Mouse (Mus musculus): Measurements from ENCODE around the gene Crabp2. TPM values are rescaled to one million over a fixed set of nuclear protein-coding genes. Genes with fewer than 3 reads are reported as not detected.

Gene Crabp2
- total RNA-seq, 2 experiments from 2014 or later = not detected

DNA sequence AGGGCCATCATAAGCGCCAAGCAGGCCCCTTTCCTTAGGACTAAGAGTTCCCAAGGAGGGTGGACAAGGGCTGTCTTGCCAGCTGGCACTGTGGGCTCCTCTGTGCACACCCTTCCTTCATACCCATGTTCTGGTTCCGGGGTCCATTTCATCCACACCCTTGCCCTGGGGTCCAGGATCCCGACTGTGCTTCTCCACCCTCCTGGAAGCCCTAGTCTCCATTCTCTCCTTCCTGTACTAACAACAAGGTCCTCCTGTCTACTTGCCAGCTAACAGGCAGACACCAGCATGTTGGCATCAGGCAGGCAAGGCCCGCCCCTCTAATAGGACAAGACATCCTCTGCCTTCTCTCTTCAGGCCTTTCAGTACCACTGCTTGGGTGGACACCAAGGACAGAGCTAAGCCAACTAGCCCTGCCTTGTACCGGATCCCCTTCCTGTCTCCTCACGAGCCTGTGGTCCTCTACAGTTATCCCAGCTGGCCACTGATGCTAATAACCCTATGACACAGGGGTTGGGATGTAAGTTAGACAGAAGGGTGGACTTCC is 32.8 kb downstream of the Crabp2 start:
- ATAC-seq (replicated peaks; ENCODE audit: low FRiP score, poor library complexity, severe bottlenecking) = no peak

DNA sequence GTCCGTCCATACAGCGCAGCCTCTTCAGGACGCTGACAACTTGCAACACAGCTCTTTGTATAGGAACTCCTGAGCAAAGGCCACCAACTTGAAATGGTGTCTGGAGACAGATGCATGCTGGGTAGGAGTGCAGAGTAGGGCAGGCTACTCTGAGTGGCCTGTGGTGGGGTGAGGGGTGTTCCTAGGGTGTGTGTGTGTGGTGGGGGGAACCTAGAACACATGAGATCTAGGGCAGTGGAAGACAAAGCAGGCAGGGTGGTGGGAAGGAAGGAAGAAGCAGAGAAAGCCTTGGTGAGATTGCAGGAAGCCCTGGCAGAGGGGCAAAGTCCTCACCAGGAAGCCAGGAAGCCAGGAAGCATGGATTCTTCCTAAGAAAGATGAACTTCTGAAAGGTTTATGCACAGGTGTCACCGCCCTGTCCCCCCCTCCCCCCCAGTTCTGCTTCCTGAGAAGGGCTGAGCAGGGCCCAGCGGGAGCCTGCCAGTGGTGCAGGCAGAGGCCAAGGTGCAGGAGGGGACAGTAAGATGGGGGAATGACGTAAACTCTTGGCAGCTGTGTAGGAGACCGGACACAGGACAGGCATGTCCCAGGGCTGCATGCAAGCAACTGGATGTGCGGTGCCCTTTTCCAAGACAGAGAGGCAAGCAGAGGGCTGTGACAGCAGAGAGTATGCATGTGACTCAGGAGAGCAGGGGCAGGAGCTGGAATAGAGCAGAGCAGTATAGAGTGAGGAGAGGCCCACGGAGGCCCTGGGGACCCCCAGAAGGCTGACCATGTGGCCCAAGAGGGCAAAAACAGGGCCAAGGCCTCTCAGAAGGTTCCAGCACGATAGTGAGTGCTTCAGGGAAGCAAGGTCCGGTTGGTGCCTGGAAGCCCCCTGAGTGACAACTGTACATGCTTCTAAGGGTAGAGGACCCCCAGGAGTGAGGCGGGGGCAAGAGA is 33.7 kb downstream of the Crabp2 start:
- ATAC-seq (replicated peaks; ENCODE audit: low FRiP score, poor library complexity, severe bottlenecking) = no peak

DNA sequence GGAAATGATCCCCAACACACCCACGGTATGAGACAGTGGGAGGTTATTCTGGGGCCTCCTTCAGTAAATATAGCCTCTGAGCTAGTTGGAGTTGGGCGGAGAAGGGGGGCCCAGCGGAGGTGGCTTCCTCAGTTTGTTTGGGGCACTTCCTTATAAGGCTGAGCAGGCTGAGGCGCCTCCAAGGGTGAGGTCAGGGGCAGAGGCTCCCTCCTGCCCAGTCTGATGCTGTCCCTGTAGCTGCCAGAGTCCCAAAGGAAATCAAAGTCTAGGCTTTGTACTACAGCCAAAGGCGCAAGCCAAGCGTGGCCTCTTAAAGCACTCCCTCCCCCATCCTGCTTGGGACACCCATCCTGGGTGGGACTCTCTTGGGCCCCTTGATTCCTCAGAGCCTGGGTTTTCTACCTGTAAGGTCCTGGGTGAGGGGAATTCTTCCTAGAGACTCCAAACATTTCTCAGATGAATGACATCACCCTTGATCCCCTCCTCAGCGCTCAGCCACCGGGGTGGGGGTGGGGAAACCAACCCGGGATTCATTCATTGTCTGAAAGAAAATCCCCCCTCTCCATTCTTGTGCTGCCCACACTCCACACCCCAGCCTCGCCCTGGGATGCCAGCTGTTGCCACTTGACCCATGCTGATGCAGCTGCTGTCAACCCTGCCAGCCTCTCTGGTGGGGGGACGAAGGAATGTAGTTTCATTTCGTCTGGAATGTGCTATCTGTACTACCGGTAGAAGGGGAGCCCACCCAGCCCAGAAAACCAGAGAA is 34.6 kb downstream of the Crabp2 start:
- ATAC-seq (replicated peaks; ENCODE audit: low FRiP score, poor library complexity, severe bottlenecking) = no peak

DNA sequence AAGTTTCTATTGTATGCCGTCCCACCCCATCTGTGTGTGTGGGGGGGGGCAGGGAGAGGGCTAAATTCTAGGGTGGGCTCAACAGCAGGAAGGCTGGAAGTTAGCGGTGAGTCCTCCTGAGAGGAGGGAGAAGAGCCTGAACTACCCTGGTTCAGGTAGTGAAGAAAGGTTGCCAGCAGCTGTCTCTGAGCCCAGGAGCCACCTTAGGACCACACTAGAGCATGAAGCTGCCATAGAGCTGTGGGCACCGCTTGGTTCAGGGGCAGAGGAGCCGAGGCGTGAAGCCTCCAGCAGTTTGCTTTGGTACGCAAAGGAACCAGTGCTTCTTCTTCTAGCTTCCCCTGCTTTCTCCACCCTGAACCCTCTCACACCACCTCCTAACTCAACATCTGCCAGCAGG is 35.2 kb downstream of the Crabp2 start:
- ATAC-seq (replicated peaks; ENCODE audit: low FRiP score, poor library complexity, severe bottlenecking) = no peak

DNA sequence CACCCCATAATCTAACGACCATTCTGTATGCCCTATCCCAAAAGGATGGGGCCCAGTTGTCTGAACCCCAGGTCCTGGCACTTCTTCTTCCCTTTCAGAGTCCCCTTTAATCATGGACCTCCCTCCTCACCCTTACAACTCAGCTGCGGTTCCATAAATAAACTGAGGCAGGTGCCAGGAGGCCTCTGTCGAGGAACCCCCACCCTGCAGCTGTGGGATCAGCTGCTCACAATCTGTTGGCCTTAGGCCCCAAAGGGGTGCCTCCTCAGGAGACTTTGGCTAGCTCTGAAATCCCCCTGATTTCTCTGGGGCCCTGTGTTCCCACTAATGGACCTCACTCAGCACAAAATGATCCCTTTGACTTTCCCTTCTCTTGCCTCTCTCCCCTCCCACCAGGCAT is 35.6 kb downstream of the Crabp2 start:
- no peak for ATAC-seq (replicated peaks; ENCODE audit: low FRiP score, poor library complexity, severe bottlenecking)

DNA sequence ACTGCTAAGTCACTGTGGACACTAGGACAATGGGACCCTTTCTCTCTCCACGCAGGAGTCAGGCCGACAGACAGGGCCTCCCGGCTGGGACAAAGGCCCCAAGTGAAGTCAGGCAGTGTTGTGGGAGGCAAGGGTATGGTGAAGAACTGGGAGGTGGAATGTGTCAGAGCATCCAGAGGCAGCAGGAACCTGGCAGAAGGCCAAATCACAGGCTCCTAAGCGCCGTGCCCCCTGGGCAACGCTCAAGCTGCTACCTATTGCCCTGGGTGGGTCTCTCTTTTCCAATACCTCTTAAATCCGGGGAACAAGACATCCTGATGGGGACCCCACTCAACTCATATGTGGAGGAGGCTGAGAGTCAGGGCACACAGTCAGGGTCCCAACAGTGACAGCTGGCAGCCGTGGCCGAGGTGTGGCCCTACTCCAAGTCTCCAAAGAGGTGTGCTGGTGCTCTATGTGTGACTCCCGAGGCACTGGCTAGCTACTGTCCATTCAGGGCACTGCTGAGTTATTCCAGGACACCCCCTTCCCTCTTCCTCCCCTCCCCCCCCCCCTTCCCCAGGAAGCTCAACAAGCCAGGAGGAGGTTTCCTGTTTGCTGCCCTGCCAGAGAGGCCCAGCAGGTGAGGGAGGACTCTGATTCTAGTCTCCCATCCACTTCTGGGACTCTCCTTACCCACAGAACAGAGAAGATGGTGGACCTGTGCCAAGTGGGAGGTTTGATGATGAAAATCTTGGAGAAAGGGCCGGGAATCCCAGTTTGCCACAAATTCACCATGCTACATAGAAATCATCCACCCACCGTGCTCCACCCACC is 37.2 kb downstream of the Crabp2 start:
- no peak for ATAC-seq (replicated peaks; ENCODE audit: low FRiP score, poor library complexity, severe bottlenecking)

DNA sequence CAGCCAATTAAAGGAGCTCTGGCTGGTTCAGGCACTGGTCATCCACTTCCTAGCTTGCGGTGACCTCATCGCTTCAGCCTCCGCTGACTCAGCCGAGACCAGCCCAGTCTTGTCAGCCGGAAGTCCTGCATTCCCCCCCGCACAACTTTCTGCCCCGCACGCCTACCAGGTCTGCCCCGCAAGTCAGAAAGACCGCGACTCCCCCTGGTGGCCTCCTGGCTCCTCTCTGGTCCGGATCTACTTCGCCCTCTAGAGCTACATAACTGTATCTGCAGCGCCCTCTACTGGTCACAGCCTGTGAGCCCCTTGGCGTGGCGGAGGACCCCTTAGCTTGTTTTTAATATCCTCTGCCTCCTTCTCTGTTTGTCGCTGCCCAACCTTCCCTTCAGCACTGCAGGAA is 38.4 kb downstream of the Crabp2 start:
- 0 out of 2 replicates have a peak, but pooled peaks have one; percentile 47 for ATAC-seq (replicated peaks; ENCODE audit: low FRiP score, poor library complexity, severe bottlenecking)

DNA sequence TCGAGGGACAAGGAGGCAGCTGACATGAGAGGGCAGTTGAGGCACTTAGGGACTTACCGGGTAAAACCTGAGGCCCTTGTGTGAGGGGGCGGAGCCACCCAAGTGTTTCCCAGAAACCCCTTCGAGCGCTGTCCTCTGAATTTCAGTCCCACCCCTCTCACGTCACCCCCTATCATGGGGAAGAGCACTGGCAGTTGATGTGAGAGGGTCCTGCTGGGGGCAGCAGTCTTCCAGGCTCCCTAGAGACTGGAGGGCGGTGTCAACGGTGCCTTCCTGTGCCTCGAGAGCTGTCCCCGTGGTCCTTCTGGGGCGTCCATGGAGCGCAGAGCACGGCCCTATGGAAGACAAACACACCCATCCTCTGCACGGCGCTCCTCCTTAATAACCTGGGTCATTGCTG is 39.2 kb downstream of the Crabp2 start:
- ATAC-seq (replicated peaks; ENCODE audit: low FRiP score, poor library complexity, severe bottlenecking) = no peak

DNA sequence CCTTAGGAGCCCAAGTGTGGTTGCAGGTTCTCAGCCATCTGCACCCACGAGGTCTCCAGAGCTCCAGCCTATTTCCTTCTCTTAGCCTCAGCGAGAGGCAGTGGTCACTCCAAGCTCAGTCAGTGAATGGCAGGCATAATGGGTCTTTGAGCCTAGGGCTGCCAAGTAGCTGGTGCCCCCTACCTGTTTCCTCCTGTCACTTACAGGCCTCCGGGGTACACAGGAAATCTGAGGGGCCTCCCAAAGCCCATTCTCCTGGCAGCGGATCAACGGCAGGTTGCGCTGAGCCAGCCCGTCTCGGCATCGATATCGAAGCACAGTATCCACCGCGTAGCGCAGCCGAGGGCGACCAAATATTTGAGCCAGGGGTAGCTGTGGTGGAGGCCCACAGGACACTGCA is 39.6 kb downstream of the Crabp2 start:
- ATAC-seq (replicated peaks; ENCODE audit: low FRiP score, poor library complexity, severe bottlenecking) = no peak

DNA sequence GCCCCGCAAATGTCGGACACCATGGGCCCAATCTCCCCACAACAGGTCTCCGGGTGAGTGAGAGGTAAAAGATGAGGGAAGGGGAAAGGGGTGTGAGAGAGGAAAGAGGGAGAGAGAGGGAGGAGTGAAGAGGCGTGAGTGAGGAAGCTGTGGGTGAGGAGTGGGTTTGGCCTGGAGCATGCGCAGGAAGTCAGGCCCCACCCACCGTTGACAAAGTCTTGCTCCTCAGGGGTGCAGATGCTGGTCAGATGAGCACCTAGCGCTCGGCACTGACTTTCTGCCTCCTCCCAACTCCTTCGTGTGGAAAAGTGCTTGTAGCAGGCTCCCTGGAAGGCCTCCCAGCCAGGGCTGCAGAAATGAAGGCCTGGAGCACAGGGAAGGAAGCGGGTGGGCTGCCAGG is 41.5 kb downstream of the Crabp2 start:
- ATAC-seq (replicated peaks; ENCODE audit: low FRiP score, poor library complexity, severe bottlenecking) = no peak

DNA sequence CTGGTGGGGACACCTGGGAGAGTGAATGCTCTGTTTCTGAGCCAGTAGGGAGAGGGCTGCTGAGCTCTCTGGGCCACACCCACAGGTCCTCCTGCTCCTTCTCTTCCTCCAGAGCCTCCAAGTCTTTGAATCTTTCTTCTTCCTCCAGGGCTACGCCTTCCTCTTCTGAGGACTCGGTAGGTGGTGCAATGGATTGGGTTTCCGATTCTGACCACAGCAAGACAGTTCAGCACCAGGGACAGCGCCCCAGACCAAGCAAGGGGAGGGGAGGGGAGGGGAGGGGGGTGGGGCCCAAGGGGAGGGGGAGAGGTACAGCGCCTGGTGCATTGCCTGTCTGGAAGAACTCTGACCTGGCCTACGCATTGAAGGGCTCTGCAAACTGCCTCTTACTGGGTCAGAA is 45.0 kb downstream of the Crabp2 start:
- no peak for ATAC-seq (replicated peaks; ENCODE audit: low FRiP score, poor library complexity, severe bottlenecking)

DNA sequence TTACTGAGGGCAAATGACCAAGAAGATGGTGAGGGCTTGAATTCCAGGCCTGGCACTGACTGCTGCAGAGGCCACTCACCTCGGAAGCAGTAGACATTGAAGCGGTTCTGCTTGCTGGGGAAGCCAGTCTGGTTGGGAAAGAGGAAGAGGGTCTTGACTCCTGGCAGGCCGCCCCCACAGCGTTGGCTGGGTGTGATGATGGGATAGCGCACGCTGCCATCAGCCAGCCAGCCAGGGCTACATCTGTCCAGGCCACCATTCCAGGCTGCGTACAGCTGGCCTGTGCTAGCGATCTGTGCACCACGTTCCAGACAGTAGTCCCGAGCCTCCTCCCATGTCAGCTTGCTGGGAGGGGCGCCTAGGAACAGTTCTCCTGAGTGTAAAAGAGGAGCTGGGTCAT is 46.9 kb downstream of the Crabp2 start:
- no peak for ATAC-seq (replicated peaks; ENCODE audit: low FRiP score, poor library complexity, severe bottlenecking)

DNA sequence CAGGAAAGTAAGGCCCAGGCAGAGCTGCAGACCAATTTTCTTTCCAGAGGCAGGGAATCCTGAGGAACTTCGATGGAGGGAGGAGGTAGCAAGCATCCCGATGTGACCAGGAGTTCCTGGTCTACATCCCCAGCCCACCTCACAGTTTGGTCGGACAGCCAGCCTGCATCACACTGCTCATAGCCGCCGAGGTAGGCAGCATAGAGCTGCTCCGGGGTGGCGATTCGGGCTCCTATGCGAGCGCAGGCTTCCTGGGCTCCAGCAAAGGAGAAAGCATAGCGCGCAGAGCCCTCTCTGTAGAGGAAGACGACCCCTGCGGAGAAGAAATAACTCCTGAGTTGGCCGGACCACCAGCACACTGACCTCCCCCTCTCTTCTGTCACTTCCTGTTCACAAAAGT is 47.9 kb downstream of the Crabp2 start:
- no peak for ATAC-seq (replicated peaks; ENCODE audit: low FRiP score, poor library complexity, severe bottlenecking)

DNA sequence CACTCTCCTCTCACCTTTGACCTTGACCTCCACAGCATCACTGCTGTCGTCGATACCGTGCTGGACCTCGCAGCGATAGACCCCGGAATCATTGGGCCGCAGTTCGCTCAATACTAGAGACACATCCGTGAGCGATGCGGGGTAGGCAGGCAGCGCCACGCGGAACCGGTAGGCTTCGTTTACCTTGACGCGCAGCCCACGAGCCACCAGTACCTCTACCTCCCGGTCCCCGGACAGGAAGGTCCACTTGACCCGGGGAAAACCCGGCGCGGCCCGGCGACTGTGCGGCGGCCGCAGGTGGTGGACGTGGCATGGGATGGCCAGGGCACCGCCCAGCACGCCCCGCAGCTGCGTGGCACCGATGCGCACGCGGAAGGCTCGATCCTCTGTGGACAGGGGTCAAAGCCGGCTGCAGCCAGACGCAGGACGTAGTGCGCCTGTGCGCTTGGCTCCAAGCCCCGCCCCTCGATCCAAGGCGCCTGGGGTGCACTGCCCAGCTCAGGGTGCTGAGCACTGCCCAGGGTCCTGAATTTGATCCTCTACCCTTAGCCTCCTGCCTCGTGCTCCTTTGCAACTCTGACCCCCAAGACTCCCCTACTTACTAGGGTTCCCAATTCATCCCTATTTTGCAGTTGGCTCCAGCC is 48.6 kb downstream of the Crabp2 start:
- no peak for ATAC-seq (replicated peaks; ENCODE audit: low FRiP score, poor library complexity, severe bottlenecking)

DNA sequence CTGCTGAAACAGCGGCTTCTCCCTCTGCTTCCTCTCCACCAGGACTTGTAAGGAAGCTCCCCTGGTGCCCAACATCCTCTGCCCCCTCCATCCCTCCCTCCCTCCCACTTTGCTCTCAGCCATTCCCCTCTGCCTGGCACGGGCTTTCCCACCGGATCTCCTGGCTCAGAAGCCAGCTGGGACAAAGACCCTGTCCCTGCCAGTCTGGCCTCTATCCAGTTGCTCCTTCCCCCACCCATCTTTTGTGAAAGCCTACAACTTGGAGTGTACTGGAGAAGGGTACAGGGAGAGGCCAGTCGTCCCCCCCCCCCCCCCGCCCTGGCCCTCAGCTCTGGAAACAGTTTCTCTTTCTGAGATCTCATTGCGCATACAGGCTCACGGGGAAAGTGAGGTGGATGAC is 50.3 kb downstream of the Crabp2 start:
- no peak for ATAC-seq (replicated peaks; ENCODE audit: low FRiP score, poor library complexity, severe bottlenecking)

DNA sequence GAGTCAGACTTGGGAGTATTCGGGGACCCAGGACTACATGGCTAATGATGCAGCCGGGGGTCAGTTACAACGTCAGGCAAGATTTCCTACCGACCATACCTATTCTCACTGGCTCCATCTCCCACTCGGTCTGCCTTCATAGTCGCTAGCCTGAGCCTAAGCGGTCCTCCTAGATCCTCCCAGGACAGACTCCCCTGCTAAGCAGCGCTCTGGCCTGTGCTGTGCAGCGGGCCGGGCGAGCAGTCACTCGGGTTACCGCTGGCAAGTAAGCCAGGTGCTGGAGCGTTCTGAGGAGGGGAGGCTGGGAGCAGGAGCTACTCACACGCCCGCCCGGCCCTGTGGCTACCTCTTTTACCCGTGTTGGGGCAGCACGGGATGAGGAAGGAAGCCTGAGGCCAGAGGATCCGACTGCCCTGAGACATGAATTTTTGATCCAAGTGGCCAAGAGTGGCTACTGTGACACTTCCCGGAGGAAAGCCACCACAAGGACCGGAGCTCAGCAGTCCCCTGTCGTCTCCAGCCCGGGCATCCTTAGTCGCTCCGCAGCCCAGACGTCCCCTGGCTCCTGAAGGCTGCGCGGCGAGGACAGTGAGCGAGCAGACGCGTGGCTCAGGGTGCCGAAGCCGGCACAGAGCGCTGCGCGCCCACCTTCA is 50.9 kb downstream of the Crabp2 start:
- ATAC-seq (replicated peaks; ENCODE audit: low FRiP score, poor library complexity, severe bottlenecking) = no peak

DNA sequence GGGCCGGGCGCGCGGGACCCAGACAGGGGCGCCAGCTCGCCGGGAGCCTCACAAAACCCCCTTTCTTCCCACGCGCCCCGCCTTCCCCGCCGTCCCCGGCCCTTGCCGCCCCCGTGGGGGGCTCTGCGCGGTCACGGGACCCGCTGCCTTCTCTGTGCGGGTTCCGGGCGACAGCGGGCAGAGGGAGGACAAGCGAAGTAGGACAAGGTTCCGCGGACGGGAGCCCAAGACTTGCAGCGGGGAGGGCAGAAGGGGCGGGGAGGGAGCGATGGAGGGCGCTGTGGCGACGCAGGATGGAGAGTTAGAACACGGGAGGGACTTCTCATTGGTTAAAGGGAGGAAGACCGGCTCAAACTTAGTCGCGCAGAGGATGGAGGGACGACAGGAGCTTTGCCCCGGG is 51.7 kb downstream of the Crabp2 start, which contains the start of gene Bcan:
Gene Bcan (minus strand): TSS at position 50 of the 400 bp plus-strand sequence.
- ATAC-seq (replicated peaks; ENCODE audit: low FRiP score, poor library complexity, severe bottlenecking) = no peak

DNA sequence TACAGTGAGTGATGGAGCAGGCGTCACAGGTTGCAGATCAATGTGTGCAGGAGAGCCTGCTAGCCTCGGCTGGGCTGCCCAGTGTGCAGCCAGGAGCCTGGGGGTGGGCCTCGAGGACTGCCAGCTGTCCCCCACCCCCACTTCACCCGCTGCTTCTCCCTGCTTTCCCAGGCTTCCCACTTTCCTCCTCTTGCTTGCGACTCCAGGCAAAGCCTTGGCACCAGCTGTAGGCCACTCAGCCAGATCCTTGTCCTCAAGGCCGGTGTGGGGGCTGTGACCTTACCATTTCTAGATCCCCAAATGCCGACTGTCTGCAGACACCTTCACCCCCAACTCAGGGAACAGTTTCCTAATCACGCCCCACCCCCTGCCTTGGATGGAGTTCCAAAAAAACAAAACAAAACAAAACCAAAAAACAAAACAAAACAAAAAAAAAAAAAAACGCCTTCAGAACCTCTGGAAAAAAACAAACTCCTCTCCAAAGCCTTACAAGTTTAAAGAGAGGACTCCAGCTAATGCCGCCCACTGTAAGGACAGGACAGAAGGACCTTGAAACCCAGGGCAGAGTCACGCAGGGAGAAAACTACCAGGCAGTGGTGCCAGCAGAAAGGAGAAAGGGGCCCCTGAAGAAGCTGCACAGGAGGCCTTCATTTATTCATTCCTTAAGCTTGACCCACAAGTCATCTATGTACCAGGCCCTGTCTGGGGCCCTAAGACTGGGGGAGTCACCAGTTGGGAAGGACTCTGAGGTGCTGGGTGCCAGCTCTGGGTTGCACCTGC is 52.5 kb downstream of the Crabp2 start:
- no peak for ATAC-seq (replicated peaks; ENCODE audit: low FRiP score, poor library complexity, severe bottlenecking)

Measured in erythroblast, adult 5-6 weeks (primary cell).